ENCODE assay signal across 14 mouse cellular contexts in genomic region chr6:131385469-131385868, GRCm38 (mm10). TPM values are rescaled to one million over a fixed set of nuclear protein-coding genes. Genes with fewer than 3 reads are reported as not detected.
DNase-seq lines count a peak whose midpoint lies in the region; ATAC-seq and TF ChIP-seq lines count a peak whose summit lies in the region.
"Had no signal": no experiment of that assay in that cellular context is flagged by ENCODE, and none has a peak within 500 bp of the region (broad histone marks: within the 10 kb centered on the region; RNA-seq: fewer than 3 reads in every experiment).

No protein-coding gene starts in this region.

- TF ChIP-seq CTCF in lung, postnatal 0 days (IDR thresholded peaks at IDR 0.05): no peak
- no peak for TF ChIP-seq CTCF in stomach, postnatal 0 days (IDR thresholded peaks at IDR 0.05; ENCODE audit: low read depth)

- DNase-seq in heart, postnatal 10 days: no peak
- no peak for DNase-seq in lung, postnatal 0 days (ENCODE audit: low spot score)
- no peak for DNase-seq in stomach, postnatal 0 days (ENCODE audit: low spot score)
- DNase-seq in frontal cortex, adult 2 months (ENCODE audit: extremely low spot score in 1 of 2, low spot score in 1 of 2): no peak
- DNase-seq in hindbrain, embryonic 11.5 days (ENCODE audit: low spot score): no peak
- DNase-seq: adrenal gland, adult 8-10 months; cerebellum, adult 11-12 months; left cerebral cortex, postnatal 4 days; right cerebral cortex, postnatal 25 days had no signal

- no peak for TF ChIP-seq EP300 in lung, postnatal 0 days (IDR thresholded peaks at IDR 0.05)
- TF ChIP-seq EP300 in stomach, postnatal 0 days (optimal IDR thresholded peaks at IDR 0.05): no peak

- H3K9me3 ChIP-seq in heart, embryonic 13.5 days: no peaks in the 10 kb centered on the region
- H3K9me3 ChIP-seq in lung, embryonic 16.5 days (ENCODE audit: control insufficient read depth, low read length): no peaks in the 10 kb centered on the region
- H3K9me3 ChIP-seq in lung, postnatal 0 days (ENCODE audit: low read length): no peaks in the 10 kb centered on the region
- no peaks in the 10 kb centered on the region for H3K9me3 ChIP-seq in intestine, embryonic 16.5 days (ENCODE audit: control insufficient read depth, low read length)
- no peaks in the 10 kb centered on the region for H3K9me3 ChIP-seq in stomach, postnatal 0 days (ENCODE audit: control insufficient read depth, low read length)
- no peaks in the 10 kb centered on the region for H3K9me3 ChIP-seq in hindbrain, embryonic 11.5 days (ENCODE audit: control insufficient read depth, low read length)
- H3K9me3 ChIP-seq: midbrain, embryonic 12.5 days; neural tube, embryonic 15.5 days had no signal

- peak overlapping the region; percentile 94; the same call in 1 of the 2 replicates for H3K4me2 ChIP-seq in heart, embryonic 13.5 days
- 0 out of 2 replicates have a peak overlapping the region, but pooled peaks have one; percentile 11 for H3K4me2 ChIP-seq in lung, embryonic 16.5 days (ENCODE audit: low read depth, low read length)
- H3K4me2 ChIP-seq in lung, postnatal 0 days (replicated peaks; ENCODE audit: low read depth, low read length): no peak overlapping the region
- 0 out of 2 replicates have a peak overlapping the region, but pooled peaks have one; percentile 3 for H3K4me2 ChIP-seq in intestine, embryonic 16.5 days (ENCODE audit: low read depth, low read length)
- H3K4me2 ChIP-seq in stomach, postnatal 0 days (replicated peaks; ENCODE audit: low read depth): 0 out of 2 replicates have a peak overlapping the region, but pooled peaks have one; percentile 25
- no peak overlapping the region for H3K4me2 ChIP-seq in hindbrain, embryonic 11.5 days (replicated peaks; ENCODE audit: low read depth, low read length)
- H3K4me2 ChIP-seq: midbrain, embryonic 12.5 days; neural tube, embryonic 15.5 days had no signal

- H3K27ac ChIP-seq in heart, embryonic 13.5 days (replicated peaks): no peak overlapping the region
- no peak overlapping the region for H3K27ac ChIP-seq in lung, embryonic 16.5 days (ENCODE audit: low read length)
- no peak overlapping the region for H3K27ac ChIP-seq in lung, postnatal 0 days (ENCODE audit: low read length)
- H3K27ac ChIP-seq in intestine, embryonic 16.5 days (ENCODE audit: low read length): no peak overlapping the region
- no peak overlapping the region for H3K27ac ChIP-seq in stomach, postnatal 0 days (replicated peaks)
- no peak overlapping the region for H3K27ac ChIP-seq in hindbrain, embryonic 11.5 days (ENCODE audit: low read depth, low read length)
- H3K27ac ChIP-seq: midbrain, embryonic 12.5 days; neural tube, embryonic 15.5 days had no signal

- H3K4me1 ChIP-seq in heart, embryonic 13.5 days: peaks cover 60% of the 10 kb centered on the region
- H3K4me1 ChIP-seq in lung, embryonic 16.5 days (replicated peaks; ENCODE audit: control insufficient read depth, insufficient read depth, low read length): peaks cover 28% of the 10 kb centered on the region
- peaks cover 21% of the 10 kb centered on the region; the same call in 1 of the 2 replicates for H3K4me1 ChIP-seq in lung, postnatal 0 days (ENCODE audit: insufficient read depth, low read depth, low read length)
- H3K4me1 ChIP-seq in intestine, embryonic 16.5 days (ENCODE audit: control insufficient read depth, insufficient read depth, low read length): peaks cover 24% of the 10 kb centered on the region
- H3K4me1 ChIP-seq in stomach, postnatal 0 days (replicated peaks; ENCODE audit: control insufficient read depth, insufficient read depth): peaks cover 10% of the 10 kb centered on the region
- H3K4me1 ChIP-seq in hindbrain, embryonic 11.5 days (replicated peaks; ENCODE audit: control insufficient read depth, insufficient read depth, low read length): no peaks in the 10 kb centered on the region

- ATAC-seq in heart, embryonic 13.5 days (ENCODE audit: extremely low read depth, insufficient number of reproducible peaks, low FRiP score, low TSS enrichment): no peak
- ATAC-seq in lung, embryonic 16.5 days (ENCODE audit: low read depth): no peak
- ATAC-seq in lung, postnatal 0 days: no peak
- no peak for ATAC-seq in intestine, embryonic 16.5 days
- no peak for ATAC-seq in stomach, postnatal 0 days (ENCODE audit: low FRiP score, low TSS enrichment)
- ATAC-seq in hindbrain, embryonic 11.5 days (ENCODE audit: low FRiP score): no peak

- no peaks in the 10 kb centered on the region for H3K27me3 ChIP-seq in heart, embryonic 13.5 days (replicated peaks)
- no peaks in the 10 kb centered on the region for H3K27me3 ChIP-seq in lung, embryonic 16.5 days (ENCODE audit: control insufficient read depth, insufficient read depth, low read depth, low read length)
- no peaks in the 10 kb centered on the region for H3K27me3 ChIP-seq in lung, postnatal 0 days (replicated peaks; ENCODE audit: insufficient read depth, low read length)
- no peaks in the 10 kb centered on the region for H3K27me3 ChIP-seq in intestine, embryonic 16.5 days (replicated peaks; ENCODE audit: control insufficient read depth, insufficient read depth, low read length)
- no peaks in the 10 kb centered on the region for H3K27me3 ChIP-seq in stomach, postnatal 0 days (ENCODE audit: control insufficient read depth, insufficient read depth, low read length)
- no peaks in the 10 kb centered on the region for H3K27me3 ChIP-seq in hindbrain, embryonic 11.5 days (ENCODE audit: control insufficient read depth, insufficient read depth, low read length)
- H3K27me3 ChIP-seq: neural tube, embryonic 15.5 days had no signal

- 100% methylated on average over 1 of the region's 1 CpGs for WGBS in heart, embryonic 13.5 days
- WGBS in lung, embryonic 16.5 days: 76% methylated on average over 1 of the region's 1 CpGs
- WGBS in lung, postnatal 0 days: 96% methylated on average over 1 of the region's 1 CpGs
- WGBS in intestine, embryonic 16.5 days: 96% methylated on average over 1 of the region's 1 CpGs
- 87% methylated on average over 1 of the region's 1 CpGs for WGBS in stomach, postnatal 0 days
- 86% methylated on average over 1 of the region's 1 CpGs for WGBS in hindbrain, embryonic 11.5 days

- H3K9ac ChIP-seq in heart, embryonic 13.5 days: no peak overlapping the region
- H3K9ac ChIP-seq in lung, embryonic 16.5 days (ENCODE audit: low read length): no peak overlapping the region
- no peak overlapping the region for H3K9ac ChIP-seq in lung, postnatal 0 days (replicated peaks; ENCODE audit: low read depth)
- H3K9ac ChIP-seq in intestine, embryonic 16.5 days (ENCODE audit: low read depth, low read length): no peak overlapping the region
- no peak overlapping the region for H3K9ac ChIP-seq in stomach, postnatal 0 days (ENCODE audit: low read length)
- H3K9ac ChIP-seq in hindbrain, embryonic 11.5 days (ENCODE audit: low read depth, low read length): no peak overlapping the region
- H3K9ac ChIP-seq: midbrain, embryonic 12.5 days; neural tube, embryonic 15.5 days had no signal

- H3K4me3 ChIP-seq in heart, embryonic 13.5 days: no peak overlapping the region
- H3K4me3 ChIP-seq in lung, embryonic 16.5 days (ENCODE audit: low read length): no peak overlapping the region
- no peak overlapping the region for H3K4me3 ChIP-seq in lung, postnatal 0 days (ENCODE audit: low read depth, low read length)
- no peak overlapping the region for H3K4me3 ChIP-seq in intestine, embryonic 16.5 days (ENCODE audit: low read length)
- no peak overlapping the region for H3K4me3 ChIP-seq in stomach, postnatal 0 days (ENCODE audit: low read depth, low read length)
- no peak overlapping the region for H3K4me3 ChIP-seq in hindbrain, embryonic 11.5 days (ENCODE audit: low read depth, low read length)
- H3K4me3 ChIP-seq: midbrain, embryonic 12.5 days; neural tube, embryonic 15.5 days had no signal

- intact Hi-C loops in heart, postnatal 10 days (cut with DNase I): no loop called here

- peaks cover 9% of the 10 kb centered on the region for H3K36me3 ChIP-seq in heart, embryonic 13.5 days
- H3K36me3 ChIP-seq in lung, embryonic 16.5 days (ENCODE audit: control insufficient read depth, insufficient read depth, low read length): no peaks in the 10 kb centered on the region; the same call in 1 of the 2 replicates
- H3K36me3 ChIP-seq in lung, postnatal 0 days (ENCODE audit: insufficient read depth, low read length): 0 out of 2 replicates have a peak, but pooled peaks cover under 1% of the 10 kb centered on the region
- no peaks in the 10 kb centered on the region for H3K36me3 ChIP-seq in intestine, embryonic 16.5 days (ENCODE audit: control insufficient read depth, insufficient read depth, low read length)
- H3K36me3 ChIP-seq in stomach, postnatal 0 days (ENCODE audit: control insufficient read depth, insufficient read depth, low read length): no peaks in the 10 kb centered on the region
- H3K36me3 ChIP-seq in hindbrain, embryonic 11.5 days (ENCODE audit: control insufficient read depth, insufficient read depth, low read length): no peaks in the 10 kb centered on the region
- H3K36me3 ChIP-seq: midbrain, embryonic 12.5 days had no signal

RNA-seq across cellular contexts. Expression of gene Ybx3, which starts 2.8 kb away (rescaled TPM):
- polyA plus RNA-seq in heart, embryonic 13.5 days (2015; fragmentation: Nextera tagmentation; extraction: Ambion mirVana): 36.9 and 43.2 TPM in 2 replicates
- total RNA-seq in heart, postnatal 10 days (2021): 100 to 1,000 TPM; 235 to 248 TPM
- polyA plus RNA-seq in lung, embryonic 16.5 days (2015; fragmentation: Nextera tagmentation; extraction: Ambion mirVana): 29.6 and 32.8 TPM in 2 replicates
- polyA plus RNA-seq in lung, postnatal 0 days (2015; fragmentation: Nextera tagmentation; extraction: Ambion mirVana): 41.1 and 44.1 TPM in 2 replicates
- 31.7 and 33.8 TPM in 2 replicates for polyA plus RNA-seq in intestine, embryonic 16.5 days (2015; fragmentation: Nextera tagmentation; extraction: Ambion mirVana)
- polyA plus RNA-seq in stomach, postnatal 0 days (2015; fragmentation: Nextera tagmentation; extraction: Ambion mirVana): 67.0 and 93.9 TPM in 2 replicates
- 70.5 and 75.2 TPM in 2 replicates for polyA plus RNA-seq in frontal cortex, adult 2 months (2012; rRNA removed)
- 34.4 and 38.8 TPM in 2 replicates for polyA plus RNA-seq in hindbrain, embryonic 11.5 days (2014; fragmentation: Nextera tagmentation; extraction: Ambion mirVana)

RNA-seq across cellular contexts. Expression of gene Styk1, which starts 32.1 kb away (rescaled TPM):
- 0.71 and 1.1 TPM in 2 replicates for polyA plus RNA-seq in heart, embryonic 13.5 days (2015; fragmentation: Nextera tagmentation; extraction: Ambion mirVana)
- under 1 TPM; 0.14 to 0.20 TPM for total RNA-seq in heart, postnatal 10 days (2021)
- polyA plus RNA-seq in lung, embryonic 16.5 days (2015; fragmentation: Nextera tagmentation; extraction: Ambion mirVana): 1.1 and 2.1 TPM in 2 replicates
- 0.45 and 0.51 TPM in 2 replicates for polyA plus RNA-seq in lung, postnatal 0 days (2015; fragmentation: Nextera tagmentation; extraction: Ambion mirVana)
- 15.2 and 16.5 TPM in 2 replicates for polyA plus RNA-seq in intestine, embryonic 16.5 days (2015; fragmentation: Nextera tagmentation; extraction: Ambion mirVana)
- polyA plus RNA-seq in stomach, postnatal 0 days (2015; fragmentation: Nextera tagmentation; extraction: Ambion mirVana): 15.8 and 16.4 TPM in 2 replicates
- polyA plus RNA-seq in frontal cortex, adult 2 months (2012; rRNA removed): 0.44 TPM in 2 replicates
- polyA plus RNA-seq in hindbrain, embryonic 11.5 days (2014; fragmentation: Nextera tagmentation; extraction: Ambion mirVana): 1.1 TPM in 2 replicates

Comparison
In these comparisons a context has a peak if more than half of its experiments do, and no peak if none do; other contexts are left out.
1. H3K4me2 ChIP-seq: peak in heart, embryonic 13.5 days (single experiment), lung, embryonic 16.5 days (single experiment), intestine, embryonic 16.5 days (single experiment) and stomach, postnatal 0 days (single experiment); none in lung, postnatal 0 days (single experiment) and hindbrain, embryonic 11.5 days (single experiment).